Mouse (Mus musculus) adrenal gland, adult (tissue): ENCODE measurements around the gene Pon1.
A peak's percentile ranks its signal among the peaks of the same experiment; 100 is the strongest.

Experiments
- DNase-seq, 2 experiments: peaks; one replicate each; pipeline ENCODE4 v3.0.0; 2022 to 2023; ENCODE audit warnings: low spot score in 1 of 2; ENCODE audit not compliant: inconsistent age in 2 of 2

Gene Pon1

DNA sequence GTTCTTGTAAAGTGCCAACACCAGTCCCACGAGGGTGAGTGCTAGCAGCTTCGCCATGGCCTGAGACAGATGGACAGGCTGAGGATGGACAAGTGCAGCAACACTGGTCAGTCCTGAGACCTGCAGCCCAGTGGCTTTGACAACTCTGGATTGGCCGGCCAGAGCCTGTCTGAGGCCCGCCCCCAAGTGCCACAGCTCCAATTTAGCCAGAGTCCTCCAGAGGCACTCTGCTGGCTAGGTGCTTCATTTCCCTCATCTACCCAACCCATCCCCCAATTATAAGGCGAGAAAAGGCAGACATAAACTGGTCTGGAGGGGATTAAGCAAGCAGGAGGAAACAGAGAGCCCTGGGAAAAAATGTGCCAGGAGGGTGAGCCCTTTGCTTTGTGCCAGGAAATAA, at the start of gene Pon1:
Pon1 (minus strand) TSS at position 254 of the 400 bp plus-strand sequence.
- DNase-seq: no peak

DNA sequence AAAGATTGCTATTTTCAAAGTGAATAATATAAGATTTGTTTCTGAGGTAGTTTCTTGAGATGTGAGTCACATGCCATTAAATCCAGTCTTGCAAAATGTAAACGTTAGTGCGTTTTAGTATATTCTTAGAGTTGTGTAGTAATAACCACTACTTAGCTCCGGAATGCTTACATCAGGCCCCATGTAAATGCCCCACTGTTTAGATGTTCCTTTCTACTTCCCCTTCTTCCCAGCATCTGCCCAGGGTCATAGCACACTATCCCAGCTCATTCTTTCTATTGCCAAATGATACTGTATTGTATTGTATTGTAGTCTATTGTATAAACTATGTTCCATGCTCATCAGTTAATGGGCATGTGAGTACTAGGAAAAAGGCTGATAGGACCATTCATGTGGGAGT, 45.1 kb upstream of the Pon1 start:
- DNase-seq: no peak

DNA sequence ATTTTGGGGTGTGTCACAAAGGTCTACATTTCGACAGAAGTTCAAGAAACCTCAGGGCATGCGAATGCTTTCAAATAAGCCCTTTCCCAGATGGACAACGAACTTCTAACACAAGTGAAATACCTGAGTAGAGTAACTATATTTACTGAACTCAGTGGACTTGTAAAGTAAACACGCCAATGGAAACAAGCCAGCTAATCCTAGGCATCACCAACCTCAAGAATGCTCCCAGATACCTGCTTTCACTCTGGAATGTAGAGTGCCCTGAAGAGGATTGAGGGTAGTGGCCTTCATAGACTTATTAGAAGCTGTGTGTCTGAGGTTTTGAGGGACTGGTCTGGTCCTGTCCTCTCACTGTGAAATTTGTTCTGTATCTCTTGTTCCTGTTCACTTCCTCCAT, 43.8 kb upstream of the Pon1 start:
- no peak for DNase-seq

DNA sequence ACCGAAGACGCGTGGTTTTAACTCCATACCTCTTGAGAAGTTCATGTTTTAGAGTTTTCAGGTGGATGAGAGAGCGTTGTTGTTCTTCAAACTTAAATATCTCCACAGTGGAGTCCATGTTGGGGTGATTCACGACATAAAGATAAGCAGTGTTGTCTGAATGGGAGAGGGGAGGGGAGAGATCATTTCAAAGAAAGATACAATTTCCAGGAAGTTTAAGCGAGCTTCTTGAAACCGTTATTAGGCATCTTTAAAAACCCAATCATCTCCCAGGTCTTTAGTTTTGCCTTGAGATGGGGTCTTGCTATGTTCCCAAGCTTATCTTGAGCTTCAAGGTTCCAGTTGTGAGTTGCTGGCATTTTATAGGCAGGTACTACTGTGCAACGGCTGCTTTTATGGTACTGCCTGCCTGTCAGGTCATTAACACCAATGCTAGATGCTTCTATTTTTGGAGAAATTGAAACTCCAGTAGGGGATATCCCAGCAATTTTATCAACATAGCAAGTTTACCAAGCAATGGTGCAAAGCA, 43.2 kb upstream of the Pon1 start:
- no peak for DNase-seq

DNA sequence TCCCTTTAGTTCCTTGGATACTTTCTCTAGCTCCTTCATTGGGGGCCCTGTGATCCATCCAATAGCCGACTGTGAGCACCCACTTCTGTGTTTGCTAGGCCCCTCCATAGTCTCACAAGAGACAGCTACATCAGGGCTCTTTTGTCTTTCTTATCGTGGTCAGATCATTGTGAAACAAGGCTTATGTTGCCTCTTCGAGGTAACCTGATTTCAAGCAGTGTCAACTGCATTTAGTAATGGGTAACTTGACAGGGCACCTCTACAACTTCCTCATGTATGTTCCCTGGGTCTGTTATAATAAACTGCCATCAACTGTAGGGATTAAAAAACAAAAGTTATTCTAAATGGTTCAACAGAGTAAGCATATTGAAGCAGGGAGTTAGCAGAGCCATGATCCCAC, 40.8 kb upstream of the Pon1 start:
- DNase-seq: peak in 1 of 2 experiments; percentile 45

DNA sequence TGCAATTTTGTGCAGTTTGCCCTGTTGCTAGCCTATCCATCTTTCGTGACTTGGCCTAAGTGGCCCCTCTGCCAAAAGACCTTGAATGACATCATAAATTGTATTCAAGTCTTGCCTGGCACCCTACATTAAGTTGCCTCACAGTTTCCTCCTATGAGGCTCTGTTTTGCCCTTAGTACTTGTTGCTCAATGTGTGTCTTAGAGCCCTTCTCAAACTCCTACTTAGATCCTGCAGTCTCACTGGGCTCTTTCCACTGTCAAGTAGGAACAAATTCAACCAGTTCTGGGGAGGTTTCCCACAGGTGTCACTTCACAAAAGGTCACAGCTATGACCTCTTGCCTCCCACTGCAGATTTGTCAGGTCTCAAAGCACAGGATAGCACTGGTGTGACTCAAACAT, 40.1 kb upstream of the Pon1 start:
- DNase-seq: peak; percentile 49 to 88

DNA sequence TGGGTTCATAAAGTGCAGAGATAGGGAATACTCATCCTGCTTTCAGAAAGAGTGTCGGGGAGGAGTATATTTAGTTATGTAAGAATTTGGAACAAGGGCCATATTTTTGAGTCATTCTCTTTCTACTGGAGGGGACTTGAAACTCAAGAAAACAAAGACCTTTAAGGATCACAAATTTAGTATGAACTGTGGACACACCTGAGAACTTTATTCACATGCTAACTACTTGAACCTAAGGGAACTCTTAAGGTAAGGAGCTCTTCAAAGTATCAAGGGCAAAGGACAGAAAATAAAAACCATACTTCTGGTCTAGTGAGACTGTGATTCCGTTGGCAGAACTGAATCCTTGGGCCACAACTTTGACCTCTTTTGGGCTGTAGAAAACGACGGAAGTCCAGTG, 38.3 kb upstream of the Pon1 start:
- no peak for DNase-seq

DNA sequence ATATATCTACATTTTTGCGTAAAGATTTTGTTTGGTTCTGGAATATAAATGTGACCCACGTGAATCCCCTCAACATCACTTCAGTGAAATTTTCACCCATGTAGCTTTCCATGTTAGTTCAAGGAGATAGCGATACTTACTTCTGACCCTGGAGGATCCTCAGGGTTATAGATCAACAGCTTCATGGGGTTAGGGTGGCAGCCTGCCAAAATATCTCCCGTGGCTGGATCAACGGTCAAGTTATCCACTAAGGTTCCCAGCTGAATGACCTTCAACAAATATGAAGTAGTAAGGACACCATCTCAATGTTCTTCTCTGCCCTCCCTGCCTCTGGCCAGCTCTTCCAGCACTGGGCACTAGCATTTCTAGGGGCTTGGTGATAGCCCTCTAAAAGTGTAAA, 36.5 kb upstream of the Pon1 start:
- DNase-seq: peak in 1 of 2 experiments; percentile 49

DNA sequence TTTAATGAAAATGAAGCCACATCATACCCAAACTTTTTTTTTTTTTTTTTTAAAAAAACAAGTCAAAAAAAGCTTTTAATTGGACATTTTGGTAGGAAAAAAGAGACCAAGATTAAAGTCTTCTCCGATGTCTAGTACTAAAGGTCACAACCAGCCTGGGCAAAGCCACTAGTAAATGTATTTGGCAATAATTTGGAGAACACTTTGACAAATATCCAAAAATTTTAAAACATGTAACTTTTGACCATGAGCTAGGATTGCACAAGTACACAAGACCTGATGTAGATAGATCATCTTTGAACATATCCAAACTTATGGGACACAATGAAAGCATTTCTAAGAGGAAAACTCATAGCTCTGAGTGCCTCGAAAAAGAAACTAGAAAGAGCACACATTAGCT, 29.8 kb upstream of the Pon1 start:
- peak in 1 of 2 experiments; percentile 58 for DNase-seq

DNA sequence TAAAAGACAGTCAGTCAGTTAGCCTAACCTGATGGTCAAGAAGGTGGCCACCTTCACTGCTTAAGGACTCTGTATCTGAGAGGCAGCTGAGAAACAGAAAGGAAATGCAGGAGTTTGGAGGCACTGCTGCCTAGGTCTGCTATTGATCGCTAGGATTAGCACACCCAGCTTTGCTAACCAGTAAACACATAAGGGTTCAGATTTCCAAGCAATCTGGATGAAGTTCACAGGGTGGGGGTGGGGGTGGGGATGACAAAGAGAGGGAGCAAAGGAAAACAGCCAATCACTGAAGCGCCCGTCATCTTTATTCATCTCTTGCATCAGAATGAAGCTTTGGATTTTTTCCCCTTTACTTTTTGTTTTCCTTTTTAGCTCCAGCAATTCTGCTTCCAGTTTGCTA, 28.3 kb upstream of the Pon1 start:
- no peak for DNase-seq

DNA sequence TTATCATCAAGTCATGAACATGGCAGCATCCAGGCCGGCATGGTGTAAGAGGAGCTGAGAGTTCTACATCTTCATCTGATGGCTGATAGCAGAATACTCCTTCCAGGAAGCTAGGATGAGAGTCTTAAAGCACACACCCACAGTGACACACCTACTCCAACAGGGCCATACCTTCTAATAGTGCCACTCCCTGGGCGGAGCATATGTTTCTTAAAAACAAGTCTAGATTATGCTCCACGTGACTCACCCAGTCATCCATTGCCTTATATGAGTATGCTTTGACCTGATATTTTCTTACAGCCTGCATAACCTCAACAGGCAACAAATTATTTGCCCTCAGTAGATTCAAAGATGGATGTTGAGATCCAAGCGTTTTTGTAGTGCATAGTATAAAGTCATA, 24.4 kb upstream of the Pon1 start:
- DNase-seq: no peak

DNA sequence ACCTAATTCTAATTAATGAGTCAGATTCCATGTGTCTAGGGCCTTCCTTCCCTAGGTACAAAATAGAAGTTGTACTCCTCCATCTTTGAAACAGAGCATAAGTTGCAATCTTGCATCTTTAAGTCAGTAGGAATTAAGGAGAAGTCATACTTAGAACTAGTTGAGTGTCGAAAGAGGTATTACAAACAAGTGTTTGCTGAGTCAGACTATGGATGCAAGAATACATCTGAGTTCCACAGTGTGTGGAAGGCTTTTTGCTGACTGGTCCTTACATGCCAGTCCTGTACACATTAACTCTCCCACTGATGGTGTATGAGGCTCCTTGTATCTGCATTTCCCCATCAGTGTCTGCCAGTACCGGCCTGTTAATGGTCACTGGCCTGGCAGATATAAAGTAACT, 14.1 kb upstream of the Pon1 start:
- no peak for DNase-seq

DNA sequence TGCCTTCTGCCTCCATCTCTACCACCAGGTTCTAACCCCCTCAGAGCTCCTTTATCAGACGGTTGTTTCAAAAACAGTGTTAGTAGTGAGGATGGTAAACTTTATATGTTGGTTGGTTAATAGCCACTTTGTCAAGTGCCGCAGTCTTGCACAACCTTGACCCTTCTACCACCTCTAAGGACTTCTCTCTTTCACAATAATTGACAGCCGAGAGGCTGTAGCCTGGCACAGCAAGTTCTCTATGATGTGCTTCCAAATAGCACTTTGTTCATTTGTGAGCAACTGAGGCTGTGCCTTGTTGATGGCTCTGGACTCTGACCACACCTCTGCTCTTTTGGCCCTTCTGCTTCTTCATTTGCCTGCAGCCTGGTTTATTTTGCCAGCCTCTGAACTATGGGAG, 6.2 kb upstream of the Pon1 start:
- peak in 1 of 2 experiments; percentile 61 for DNase-seq

DNA sequence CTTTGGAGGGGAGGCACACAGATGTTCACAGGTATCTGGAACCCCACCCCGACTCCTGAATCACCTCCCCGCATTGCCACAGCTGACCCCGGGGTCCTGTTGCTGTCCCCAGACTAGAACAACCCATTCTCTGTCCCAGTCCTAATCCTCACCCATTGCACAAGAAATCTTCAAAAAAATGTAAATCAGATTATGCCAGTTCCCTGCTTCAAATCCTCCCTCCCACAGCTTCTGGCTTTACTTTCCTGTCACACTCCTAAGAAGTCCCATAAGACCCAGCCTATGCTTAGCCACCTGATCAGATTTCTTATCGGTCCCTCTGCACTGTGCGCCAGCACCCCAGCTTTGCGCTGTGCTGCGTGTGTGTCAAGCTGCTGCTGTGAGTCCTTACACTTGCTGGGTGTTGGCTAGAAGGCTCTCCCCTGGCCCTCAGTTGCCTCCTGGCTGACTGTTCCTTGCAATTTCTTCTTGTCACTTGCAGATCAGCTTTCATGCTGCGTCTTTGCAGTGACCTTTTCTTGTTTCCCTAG, 5.7 kb upstream of the Pon1 start:
- no peak for DNase-seq

DNA sequence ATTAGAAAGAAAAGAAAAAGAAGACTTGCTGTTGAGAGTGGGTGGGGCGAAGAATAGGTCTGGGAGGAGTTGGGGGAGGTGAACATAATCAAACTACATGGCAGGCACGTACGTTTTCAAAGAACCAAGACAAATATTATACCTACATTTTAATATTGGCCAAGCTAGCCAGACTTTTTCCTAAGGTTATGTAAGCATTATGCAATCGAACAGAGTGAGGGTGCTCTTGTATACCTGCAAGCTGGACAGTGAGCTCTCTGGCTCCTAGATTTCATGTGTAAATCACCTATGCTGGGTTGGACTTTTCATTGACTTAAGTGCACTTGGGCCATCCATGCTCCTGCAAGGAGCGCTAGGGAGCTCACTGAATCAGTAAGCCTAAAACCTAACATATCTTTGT, 4.8 kb upstream of the Pon1 start:
- DNase-seq: no peak

DNA sequence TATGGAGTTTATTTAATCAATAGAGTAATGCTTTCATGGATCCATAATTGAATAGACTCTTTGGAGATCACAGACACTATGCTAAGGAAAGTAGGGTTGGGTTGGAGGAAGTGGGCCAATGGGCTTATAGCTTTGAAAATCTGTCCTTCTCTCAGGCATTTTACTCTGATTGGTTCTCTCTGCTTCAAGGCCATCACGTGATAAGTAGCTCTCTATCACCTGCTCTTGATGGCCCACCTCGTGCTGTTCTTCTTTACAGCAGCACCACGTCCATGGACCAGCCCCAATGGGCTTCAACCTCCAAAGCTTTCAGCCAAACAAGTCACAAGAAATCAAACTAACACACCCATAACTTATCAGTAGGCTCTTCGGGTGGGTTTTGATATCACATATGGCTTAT, 3.0 kb downstream of the Pon1 start:
- DNase-seq: no peak

DNA sequence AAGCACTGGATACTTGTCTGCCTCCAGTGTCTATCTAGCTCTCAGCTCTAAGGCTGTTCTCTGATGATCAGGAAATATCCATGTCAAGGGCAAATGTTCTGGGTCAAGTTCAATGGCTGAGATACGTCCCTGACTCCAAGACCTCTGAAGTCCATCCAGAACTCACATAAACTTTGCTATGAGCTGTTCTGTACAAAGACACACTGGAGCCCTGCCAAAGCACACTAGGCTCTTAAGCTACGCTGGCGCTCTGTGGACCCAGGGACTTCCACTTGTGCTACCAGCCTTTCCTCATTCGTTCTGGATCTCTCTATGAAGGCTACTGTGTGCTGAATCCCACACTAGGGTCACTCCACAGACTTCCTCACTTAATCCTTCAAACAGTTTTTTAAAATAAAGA, 4.2 kb downstream of the Pon1 start:
- peak; percentile 84 to 92 for DNase-seq

DNA sequence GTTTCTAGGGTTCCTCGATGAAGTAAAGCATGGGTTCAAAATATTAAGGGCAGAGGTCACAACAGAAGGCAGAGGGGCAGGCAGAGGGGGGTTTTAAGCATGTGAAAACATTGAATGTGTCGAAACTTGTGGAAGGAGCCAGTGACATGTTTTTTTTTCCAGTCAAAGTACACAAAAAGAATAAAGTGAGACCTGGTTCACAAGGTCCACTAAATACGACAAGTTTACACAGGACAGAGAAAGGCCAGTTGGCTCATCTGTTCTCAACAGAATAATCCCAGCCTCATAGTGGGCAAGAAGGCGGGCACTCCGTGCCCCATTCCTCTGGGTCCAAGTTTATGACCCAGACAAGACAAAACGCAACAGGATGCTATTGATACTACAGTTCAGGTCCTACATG, 4.8 kb downstream of the Pon1 start:
- no peak for DNase-seq

DNA sequence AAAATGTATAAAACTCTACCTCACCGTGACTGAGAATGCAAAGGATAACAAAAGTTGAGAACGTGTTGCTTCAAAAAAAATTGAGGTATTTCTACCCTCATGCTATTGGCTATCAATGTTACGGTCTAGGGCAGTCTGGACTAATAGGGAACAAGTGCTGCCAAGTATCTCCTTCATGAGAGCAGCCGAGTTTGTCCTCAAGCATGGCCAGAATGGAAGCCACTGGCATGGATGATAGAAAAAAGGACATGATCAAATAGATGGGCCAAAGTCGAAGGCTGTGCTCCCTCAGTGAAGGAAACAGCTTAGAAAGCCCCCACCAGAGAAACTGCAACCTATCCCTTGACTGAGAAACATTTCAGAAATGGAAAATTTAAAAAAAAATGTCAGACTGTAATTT, 5.7 kb downstream of the Pon1 start:
- no peak for DNase-seq

DNA sequence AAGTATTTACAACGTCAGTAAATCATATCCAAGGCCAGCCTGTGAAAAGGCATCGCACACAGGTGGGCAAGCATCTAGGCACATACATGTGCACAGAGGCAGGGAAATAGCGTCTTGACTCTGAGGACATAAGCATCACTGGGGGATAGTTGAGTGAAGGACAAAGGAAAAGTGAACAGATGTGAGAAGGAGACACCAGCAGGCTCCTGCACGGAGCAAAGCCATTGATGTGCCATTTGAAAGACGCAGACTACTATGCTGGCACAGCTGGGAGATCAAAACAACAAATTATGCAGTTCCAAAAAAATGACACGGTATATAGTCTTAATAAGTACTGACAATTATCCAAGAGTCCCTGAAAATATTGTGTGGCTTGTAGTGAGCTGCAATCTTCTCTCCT, 6.2 kb downstream of the Pon1 start:
- DNase-seq: no peak

DNA sequence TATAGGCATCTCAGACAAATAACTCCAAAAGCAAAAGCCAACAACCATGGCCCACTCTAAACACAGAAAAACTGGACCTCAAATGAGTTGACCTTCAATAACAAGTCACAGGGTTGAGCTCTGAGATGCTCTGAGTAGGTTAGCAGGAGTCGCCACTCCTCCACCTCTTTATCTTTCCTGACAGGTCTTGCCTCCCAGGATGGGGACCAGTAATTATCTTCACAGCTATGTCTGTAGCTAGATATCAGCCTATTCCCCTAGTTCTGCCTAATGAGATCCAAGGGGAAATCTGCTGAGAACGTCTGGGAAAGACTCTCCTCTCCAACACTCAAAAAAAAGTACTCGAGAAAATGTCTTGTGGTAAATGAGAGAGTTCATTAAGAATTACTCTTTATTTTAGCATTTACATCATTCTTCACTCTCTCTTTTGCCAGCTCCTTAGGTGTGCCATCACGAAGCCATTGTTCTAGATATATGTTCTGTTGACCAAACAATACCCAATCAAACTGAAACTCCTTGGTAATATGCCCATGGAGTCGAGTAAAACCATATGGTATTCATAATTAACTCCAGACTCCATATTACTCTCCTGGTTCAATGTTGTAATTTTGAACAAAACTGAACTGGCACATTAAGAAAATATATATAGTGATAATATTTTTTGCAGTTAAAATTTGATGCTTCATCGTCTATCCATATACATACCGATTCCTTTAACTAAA, 7.4 kb downstream of the Pon1 start:
- no peak for DNase-seq

DNA sequence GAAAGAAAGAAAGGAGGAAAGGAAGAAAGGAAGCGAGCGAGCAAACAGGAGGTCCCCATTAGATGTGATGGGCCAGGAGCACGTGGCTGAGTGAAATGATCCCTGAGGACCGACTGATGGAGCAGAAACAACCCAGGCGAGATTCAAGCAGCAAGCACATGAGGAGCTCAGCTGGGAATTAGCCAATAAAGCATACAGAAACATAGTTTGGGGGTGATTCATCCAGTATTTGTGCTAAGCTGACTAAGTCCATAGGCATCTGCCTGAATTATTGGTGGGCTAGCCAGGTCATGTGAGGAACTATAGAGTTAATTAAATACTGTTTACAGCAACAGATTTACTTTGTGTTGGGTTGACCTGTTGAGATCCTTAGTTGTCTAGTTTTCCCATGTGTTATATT, 13.1 kb downstream of the Pon1 start:
- DNase-seq: no peak

DNA sequence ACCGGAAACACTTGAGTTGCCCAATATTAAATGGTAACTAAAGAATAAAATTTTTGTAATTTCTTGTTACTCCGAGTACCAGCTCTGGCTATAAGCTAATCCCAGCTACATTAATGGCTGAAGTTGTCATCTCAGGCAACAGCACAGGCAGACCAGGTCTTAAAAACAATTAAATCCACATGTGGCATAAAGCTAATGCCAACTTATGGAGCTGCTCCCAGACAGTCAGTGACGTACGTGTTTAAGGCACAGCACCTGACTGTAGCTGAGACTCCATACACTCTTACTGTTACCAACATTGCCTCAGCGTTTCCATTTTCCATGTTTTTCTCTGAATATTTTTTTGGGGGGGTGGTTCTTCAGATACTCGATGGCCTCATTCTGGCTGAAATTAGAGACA, 14.6 kb downstream of the Pon1 start:
- DNase-seq: no peak
